Mouse (Mus musculus): ENCODE measurements around the gene Gramd1b. TPM values are rescaled to one million over a fixed set of nuclear protein-coding genes. Genes with fewer than 3 reads are reported as not detected.
A peak's percentile ranks its signal among the peaks of the same experiment; 100 is the strongest.

Gene Gramd1b
- total RNA-seq, 2 experiments from 2014 or later = 161 to 183 TPM

DNA sequence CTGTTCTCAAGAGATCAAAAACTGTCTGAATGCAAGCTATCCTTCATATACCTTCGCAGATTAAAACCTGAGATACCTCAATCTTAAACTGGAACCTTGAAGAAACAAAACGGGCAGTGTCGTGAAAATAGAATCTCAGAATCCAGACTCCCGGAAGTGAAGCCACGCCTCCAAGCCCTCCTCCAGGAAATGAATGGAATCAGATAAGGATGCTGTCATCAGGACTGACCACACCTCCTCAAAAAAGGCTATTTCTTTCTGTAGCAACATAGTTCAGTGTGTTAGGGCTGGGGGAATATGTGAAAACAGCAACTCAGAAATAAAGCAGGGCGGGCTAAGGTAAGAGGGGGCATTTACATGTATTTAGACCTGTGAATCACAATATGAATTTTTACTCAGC lies 142.0 kb downstream of the Gramd1b start:
- intact Hi-C loops (cut with DNase I) = no loop called here
- no peak for DNase-seq (ENCODE audit: low spot score in 2 of 2)

DNA sequence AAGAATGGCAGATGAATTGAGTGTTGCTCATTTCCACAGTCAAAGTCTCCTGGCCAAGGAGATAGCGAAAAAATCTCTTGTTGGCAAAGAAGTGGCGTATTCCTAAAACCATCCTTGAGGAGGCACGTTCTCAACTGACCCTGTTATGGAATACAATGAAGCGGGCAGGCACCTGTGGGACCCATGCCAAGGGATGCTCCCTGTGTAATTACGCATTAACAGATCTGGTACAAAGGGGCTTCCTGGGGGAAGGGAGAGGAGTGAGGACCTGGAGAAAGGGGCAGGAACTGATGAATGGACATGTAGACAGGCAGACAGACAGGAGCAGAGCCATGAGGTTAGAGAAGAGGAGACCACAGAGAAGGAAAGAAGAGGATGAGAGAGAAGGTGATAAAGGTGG lies 146.4 kb downstream of the Gramd1b start:
- no peak for DNase-seq (ENCODE audit: low spot score in 2 of 2)
- intact Hi-C loops (cut with DNase I) = loop anchor here (5.0 kb wide), 1 partner anchor 152 kb away; no protein-coding TSS in a partner anchor

DNA sequence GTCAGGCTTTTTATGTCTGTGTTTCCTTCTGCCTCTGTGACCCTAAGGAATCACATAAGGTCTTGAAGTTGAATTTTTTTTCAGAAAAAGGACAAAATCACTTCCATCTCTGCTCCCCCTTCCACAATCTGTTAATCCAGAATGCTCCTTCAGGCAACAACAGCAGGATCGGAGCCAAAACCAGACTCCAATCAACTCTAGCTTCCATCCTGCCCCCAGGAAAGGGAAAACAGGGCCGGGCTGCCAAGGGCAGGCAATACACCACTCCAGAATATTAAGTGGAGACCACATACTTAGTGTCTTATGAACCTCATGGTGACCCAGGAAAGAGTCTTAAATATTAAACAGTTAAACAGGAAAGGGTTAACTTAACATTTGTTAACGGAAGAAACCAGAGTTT lies 148.7 kb downstream of the Gramd1b start:
- DNase-seq (ENCODE audit: low spot score in 2 of 2) = no peak
- intact Hi-C loops (cut with DNase I) = loop anchor here (5.0 kb wide), 1 partner anchor 150 kb away; no protein-coding TSS in a partner anchor

DNA sequence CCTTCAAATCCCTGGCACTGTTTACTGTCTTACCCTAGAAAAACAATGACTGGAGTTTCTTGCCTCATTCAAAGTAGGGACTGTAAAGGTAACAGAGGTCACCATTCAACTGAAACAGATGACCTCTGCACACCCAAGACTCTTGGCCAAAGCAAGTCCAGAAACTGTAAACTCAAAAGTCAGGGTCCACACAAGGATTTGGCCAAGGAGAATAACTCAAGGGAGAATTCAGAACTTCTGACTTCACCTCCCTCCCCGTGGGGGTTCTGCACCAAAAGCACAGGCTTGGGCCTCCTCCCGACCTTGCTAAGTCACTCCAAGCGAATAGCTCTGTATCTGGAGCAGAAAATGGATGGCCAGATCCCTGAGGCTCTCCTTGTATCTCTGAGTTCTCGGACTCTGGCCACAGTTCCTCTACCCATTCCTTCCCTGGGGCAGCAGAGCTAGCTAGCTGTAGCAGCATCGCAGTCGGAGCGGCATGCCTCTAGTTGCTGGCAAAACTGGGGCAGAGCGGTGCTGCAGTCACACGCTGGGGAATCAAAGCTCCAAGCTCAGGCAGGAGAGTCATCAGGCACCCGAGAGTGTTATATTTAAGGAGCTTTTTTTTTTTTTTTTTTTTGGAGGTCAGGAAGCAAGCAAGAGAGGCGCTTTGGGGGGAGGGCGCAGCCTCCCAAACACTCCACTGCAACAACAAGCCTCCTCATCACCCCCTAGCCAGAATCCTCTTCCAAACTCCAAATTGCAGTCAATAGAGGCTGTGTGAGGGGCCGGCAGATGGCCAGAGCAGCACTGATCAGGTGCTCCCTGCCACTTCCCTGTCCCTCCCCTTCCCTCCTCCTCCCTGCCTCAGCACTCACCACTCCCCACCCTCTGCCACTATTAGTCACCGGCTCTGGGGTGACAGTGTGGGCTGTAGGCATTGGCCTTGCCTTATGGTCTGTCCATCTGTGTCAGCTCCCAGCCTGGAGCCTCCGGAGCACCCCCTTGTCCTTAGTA lies 149.5 kb downstream of the Gramd1b start:
- DNase-seq (ENCODE audit: low spot score in 2 of 2) = peak; percentile 52 to 80
- intact Hi-C loops (cut with DNase I) = loop anchor here (5.0 kb wide), 1 partner anchor 149 kb away; no protein-coding TSS in a partner anchor

DNA sequence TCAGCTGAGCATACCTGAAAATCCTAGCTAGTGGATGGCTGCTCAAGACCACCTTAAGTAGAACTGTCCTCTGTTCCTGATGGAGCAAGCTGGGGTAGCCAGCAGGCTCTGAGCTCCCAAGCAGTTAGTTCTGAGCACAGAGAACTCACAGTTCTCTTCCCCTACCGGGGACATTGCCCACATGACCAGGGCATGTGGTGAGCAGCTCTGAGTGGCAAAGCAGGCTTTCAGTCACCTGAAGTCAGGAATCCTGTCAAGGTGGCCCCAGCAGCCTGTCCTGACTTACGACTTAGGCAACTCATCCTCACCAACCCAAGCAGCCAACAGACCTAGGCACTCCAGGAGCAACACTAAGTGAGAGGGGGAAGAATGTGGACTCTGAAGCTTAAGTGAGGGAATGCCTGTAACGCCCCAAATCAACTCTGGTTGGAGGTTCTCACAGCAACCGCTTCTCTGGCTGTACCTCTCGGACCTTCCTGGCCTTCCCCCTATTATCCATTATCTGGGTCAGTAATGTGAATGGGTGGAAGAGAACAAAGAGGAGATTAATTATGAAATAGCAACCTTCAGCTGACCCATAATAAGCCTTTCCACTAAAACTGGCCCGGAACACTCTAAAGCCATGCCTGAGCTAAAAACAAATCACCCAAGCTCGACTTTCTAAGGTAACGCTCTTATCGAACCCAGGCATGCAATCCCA lies 154.3 kb downstream of the Gramd1b start:
- no peak for DNase-seq (ENCODE audit: low spot score in 2 of 2)
- intact Hi-C loops (cut with DNase I) = no loop called here

DNA sequence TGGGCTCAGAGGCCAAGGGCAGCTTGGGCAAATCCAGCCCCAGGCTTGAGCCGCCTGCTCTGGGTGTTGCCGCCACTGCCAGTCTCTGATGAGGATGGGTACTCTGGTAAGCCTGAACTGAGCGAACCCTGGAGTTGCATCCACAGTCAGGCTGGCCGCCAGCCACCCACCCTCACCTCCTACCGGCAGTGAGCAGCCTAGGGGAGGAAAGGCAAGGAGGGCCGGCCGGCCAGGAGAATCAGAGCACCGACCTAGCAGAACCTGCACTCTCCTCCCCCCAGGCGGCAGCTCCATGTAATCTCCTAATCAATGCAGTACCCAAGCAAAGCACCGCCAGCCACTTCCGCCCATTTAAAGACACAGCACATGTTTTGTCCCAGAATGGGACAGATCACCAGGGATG lies 155.0 kb downstream of the Gramd1b start:
- peak; percentile 73 to 86 for DNase-seq (ENCODE audit: low spot score in 2 of 2)
- intact Hi-C loops (cut with DNase I) = no loop called here

DNA sequence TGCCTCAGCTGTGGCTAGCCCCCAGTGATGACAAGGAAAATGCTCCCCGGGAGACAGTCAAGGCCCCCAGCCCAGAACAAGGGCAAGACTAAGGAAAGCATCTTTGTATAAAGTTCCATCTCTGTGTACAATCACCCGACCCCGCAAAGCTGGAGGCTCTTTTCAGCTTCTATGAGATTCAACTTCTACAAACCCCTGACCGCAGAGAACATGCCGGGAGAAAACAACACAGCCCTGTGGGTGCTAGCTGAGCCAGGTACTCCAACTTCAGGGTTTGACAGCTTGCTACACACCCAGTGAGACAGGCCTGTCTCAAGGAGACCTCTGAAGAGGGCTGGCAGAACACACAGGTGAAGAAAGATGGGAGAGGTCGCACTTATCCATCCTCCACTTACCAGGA lies 155.7 kb downstream of the Gramd1b start:
- intact Hi-C loops (cut with DNase I) = loop anchor here (2.0 kb wide), 1 partner anchor 31 kb away; no protein-coding TSS in a partner anchor
- no peak for DNase-seq (ENCODE audit: low spot score in 2 of 2)

DNA sequence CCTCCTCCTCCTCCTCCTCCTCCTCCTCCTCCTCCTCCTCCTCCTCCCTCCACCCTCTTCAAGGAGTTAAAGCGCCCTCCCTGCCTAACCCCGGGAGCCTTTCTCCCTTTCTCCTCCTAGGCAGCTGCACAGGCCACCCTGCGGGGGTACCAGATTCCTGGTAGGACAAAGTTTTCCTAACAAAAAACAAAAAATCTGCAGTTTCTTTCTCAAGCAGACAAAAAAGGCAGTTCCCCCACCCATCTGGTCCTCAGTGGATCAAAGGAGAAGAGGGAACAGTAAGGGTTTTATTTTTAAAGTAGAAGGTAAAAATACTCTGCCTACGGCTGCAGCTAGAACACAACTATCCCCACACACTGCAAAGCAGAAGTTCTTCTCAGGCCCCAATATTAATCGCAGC lies 156.2 kb downstream of the Gramd1b start:
- intact Hi-C loops (cut with DNase I) = loop anchor here (2.0 kb wide), 1 partner anchor 30 kb away; no protein-coding TSS in a partner anchor
- peak in 1 of 2 experiments; percentile 67 for DNase-seq (ENCODE audit: low spot score in 2 of 2)

DNA sequence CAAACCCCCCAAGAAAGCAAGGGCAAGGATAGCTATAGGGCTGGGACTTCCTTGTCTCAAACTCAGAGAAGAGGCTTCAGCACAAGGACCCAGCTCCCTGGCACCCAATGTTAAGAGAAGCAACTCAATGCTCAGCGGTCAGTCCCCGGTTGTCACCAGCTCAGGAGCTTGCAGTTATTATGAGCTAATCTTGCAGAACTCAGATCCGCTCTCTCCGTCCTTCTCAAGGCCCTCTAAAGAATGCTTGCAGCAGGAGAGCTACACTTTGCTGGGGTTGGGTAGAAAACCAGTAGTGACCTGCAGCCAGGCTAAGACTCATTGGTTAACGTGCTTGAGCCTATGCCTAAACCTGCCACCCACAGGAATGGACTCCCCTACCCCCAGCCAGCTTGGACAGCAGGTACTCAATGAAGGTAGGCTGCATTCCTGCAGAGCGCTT lies 156.6 kb downstream of the Gramd1b start:
- intact Hi-C loops (cut with DNase I) = loop anchor here (2.0 kb wide), 1 partner anchor 30 kb away; no protein-coding TSS in a partner anchor
- DNase-seq (ENCODE audit: low spot score in 2 of 2) = no peak

DNA sequence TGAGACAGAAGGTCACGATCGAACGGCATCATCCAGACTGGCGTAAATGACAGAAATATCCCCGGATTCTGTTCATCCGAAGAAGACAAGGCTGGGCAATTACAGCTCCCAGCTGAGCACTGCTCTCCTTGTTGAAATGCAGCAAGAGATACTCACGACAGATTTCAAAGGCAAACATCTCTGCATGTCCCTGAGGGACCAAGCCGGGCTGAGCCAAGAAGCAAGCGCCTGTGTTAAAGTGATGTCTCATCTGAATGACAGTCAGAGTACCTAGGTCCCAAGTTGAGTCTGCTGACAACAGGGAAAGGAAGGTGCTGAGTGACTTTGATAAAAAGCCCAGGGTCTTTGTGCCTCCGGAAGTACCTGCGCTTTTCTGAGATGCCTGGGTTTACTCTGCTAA lies 157.1 kb downstream of the Gramd1b start:
- intact Hi-C loops (cut with DNase I) = loop anchor here (2.0 kb wide), 1 partner anchor 29 kb away; no protein-coding TSS in a partner anchor
- no peak for DNase-seq (ENCODE audit: low spot score in 2 of 2)

DNA sequence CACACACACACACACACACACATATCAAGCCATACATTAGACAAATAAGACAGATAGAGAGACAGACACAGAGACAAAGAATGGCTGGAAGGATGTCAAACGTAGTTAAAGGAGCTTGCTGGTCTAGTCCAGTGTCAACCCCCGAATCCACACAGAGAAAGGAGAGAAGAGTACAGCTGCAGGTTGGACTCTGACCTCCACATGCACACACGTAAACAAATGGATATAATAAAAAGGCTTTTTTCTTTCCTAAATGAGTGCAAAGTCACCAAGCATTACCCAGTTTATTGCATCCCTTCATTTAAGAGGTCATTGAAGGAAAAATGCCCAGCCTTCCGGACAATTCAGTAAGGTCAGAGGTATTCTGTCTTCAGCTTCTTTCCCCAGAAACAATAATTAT lies 161.0 kb downstream of the Gramd1b start:
- intact Hi-C loops (cut with DNase I) = no loop called here
- DNase-seq (ENCODE audit: low spot score in 2 of 2) = no peak

DNA sequence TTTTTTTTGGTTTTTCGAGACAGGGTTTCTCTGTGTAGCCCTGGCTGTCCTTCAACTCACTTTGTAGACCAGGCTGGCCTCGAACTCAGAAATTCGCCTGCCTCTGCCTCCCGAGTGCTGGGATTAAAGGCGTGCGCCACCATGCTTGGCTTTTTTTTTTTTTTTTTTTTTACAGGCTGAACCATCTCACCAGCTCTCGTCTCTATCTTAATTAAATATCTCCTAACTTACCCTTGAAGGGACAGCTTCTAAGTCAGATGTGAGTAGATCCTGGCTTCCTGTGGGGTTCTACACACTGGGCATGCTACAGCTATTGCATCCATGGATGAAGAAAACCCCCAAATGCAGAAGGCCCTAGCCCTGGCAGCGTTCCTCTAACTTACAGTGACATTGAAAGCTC lies 164.4 kb downstream of the Gramd1b start:
- DNase-seq (ENCODE audit: low spot score in 2 of 2) = no peak
- intact Hi-C loops (cut with DNase I) = no loop called here

DNA sequence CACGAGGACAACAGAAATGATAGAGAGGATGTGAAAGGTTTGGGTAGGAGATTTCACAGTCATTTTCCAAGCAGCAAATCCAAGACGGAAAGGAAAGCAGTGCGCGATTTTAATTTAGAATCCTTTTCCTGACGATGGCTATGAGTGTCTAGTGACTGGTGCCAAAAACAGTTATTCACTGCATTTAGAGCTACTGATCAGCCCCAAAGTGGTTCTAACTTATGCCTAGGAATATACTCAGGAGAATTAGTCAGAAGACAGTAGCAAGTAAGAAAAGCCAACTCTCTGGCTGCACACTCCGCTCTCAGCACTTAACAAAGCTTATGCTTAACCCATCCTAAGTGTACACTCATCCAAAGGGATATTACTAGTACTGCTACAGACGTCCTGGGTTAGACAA lies 166.9 kb downstream of the Gramd1b start:
- intact Hi-C loops (cut with DNase I) = no loop called here
- peak; percentile 42 to 83 for DNase-seq (ENCODE audit: low spot score in 2 of 2)

DNA sequence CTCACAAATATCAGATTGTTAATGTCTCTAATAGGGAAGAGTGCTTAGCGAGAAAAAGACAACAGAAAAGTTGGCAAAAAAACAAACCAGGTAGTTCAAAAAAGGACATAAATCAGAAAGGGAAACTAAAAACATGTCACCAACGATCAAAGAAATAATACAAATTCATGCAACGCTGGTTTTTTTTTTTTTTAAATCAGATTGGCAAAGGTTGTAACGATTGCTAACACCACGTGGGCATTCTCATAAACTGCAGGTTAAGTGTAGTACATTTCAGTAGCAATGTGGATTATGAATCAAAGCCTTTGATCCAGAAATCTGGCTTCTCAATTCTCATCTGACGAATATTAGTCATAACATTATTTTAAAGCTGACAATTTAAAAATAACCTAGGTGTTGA lies 169.2 kb downstream of the Gramd1b start:
- DNase-seq (ENCODE audit: low spot score in 2 of 2) = no peak
- intact Hi-C loops (cut with DNase I) = no loop called here

DNA sequence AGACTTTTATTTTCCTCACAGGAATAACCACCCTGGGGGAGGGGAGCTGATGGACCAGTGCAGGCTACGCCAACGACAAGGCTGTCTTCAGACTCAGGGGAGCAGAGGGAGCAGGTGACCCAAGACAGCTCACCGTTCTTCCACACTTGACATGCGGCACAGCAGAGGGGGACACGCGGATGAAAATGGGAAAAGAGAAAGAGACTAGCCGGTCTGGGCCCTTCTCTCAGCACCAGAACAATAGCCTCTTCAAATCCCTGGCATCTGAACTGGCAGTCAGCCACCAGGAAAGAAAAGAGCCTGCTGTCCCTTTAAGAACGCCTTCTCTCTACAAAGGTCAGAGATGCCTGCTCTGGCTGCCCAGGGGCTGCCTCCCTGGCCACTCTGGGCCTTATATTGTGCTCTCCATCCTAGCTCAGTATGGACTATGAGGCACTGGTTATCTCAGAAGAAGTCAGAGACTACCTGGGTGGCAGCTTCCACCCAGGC lies 172.7 kb downstream of the Gramd1b start:
- intact Hi-C loops (cut with DNase I) = no loop called here
- no peak for DNase-seq (ENCODE audit: low spot score in 2 of 2)

DNA sequence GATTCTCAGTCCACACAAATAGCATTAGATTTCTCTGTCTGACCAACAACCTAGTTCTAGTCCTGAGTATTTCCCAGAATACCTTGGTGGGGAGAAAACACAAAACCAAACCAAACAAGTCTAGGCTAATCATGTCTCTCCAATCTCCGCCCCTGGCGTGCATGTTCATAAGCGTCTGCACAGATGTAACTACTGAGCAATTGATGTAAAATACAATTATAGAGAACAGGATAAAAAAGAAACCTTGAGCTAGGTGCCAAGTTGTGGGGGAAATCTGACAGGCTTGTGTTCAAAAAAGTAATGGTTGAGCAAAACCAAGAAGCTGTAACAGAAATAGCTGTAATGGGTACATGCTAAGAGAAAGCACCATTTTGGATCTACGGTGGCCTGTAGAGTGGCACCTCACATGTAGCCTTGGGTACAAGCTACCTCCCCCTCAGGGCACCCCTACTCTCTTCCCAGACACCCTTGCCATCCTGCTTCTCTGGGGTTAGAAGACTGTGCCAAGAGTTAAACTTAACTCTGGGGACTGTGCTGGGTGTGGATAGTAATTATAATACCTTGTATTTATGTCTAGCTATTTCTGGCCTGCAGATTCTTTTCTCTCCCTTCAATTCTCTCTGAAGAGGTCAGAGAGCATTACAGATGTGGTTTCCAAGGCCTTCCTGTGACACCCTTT lies 174.3 kb downstream of the Gramd1b start:
- DNase-seq (ENCODE audit: low spot score in 2 of 2) = peak in 1 of 2 experiments; percentile 78

DNA sequence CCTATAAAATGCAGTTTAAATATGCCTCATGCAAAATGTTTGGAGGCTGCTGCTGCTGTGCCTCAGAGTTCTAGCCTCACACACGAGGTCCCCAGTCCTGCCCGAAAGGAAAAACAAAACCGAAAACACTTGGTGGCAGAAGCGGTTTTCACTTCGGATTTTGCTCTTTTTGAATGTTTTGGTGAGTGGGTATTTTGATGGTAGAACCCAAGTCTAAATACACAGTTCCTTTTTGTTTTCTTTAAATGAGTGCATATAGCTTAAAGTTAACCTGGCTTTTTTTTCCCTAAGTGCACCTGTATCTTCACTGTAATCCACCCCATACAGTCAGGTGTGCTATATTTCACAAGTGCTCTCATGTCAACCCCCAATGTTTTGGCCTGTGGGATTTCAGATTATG lies 174.8 kb downstream of the Gramd1b start:
- DNase-seq (ENCODE audit: low spot score in 2 of 2) = no peak
- intact Hi-C loops (cut with DNase I) = no loop called here

More for the DNA sequence above, 174.3 kb downstream of the Gramd1b start:
- intact Hi-C loops (cut with DNase I) = no loop called here

DNA sequence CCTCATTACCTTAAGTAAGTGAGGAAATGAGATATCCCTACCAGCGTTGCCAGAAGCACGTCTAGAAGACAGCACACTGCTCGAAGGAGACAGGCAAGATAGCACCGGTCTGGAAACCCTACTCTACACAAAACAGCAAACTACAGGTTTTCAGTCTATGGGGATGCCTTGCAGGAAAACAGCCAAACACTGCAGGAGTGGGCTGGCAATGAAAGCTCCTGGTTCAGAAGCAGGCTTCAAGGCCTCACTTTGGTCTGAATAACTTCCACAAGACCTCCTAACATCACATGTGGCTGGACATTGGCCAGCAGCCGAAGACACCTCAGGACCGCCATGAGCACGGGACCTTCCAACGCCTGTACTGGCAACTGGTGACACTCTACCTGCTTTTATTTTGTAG lies 175.8 kb downstream of the Gramd1b start:
- no peak for DNase-seq (ENCODE audit: low spot score in 2 of 2)
- intact Hi-C loops (cut with DNase I) = no loop called here

DNA sequence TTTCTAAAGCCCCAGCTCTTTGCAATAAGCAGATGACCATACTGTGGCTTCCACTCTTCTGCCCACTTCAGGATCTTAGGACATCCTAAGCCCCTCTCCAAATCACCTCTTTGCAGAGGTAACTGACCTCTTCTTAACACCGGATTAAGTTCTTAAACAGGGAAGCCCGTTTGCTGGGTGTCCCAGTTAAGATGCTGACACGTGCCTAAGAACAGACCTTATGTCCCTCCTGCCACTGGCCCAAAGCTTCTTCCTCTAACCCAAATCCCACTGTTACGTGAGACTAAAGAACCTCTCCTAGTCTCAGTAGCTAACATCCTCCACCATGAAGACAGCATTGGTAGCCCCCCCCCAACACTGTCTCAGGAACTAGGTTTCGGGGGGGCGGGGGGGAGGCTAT lies 177.6 kb downstream of the Gramd1b start:
- intact Hi-C loops (cut with DNase I) = no loop called here
- DNase-seq (ENCODE audit: low spot score in 2 of 2) = no peak

DNA sequence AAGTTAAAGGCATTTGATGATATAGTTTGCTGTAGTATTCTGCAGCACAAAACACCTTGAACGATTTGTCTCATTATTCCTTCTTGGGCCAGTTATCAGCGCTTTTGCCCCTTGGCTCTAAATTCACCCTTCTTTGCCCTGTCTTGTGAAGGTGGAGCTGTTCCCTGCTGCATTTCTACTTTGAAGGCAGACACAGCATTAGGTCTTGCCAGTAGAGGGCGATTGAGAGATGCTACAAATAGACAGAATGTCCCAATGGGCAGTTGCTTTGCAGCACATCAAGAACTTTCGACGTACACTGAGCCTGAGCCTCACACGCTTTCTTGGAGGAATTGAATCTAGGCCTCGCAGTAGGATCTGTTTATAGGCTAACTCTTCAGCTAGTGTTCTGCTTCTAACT lies 180.5 kb downstream of the Gramd1b start:
- intact Hi-C loops (cut with DNase I) = no loop called here
- peak; percentile 79 to 88 for DNase-seq (ENCODE audit: low spot score in 2 of 2)

All from left cerebral cortex, postnatal 25 days (tissue).